Mouse (Mus musculus): ENCODE data around the gene Rab24. TPM values are rescaled to one million over a fixed set of nuclear protein-coding genes. Genes with fewer than 3 reads are reported as not detected.

Gene Rab24
- polyA plus RNA-seq, 1 experiment: 54.3 TPM

GRCm38 (mm10) chr13:55330567-55331400 is 9.0 kb upstream of the Rab24 start:
- Histone ChIP-seq H3K79me3 (ENCODE audit: low read depth) (peaks cover 5% of the 10 kb centered on the region), H3ac (ENCODE audit: control insufficient read depth, insufficient read length, low read depth) (no peak overlapping the region), H3K79me2 (ENCODE audit: control insufficient read depth, insufficient read depth) (peaks cover 16% of the 10 kb centered on the region), H3K36me3 (ENCODE audit: control insufficient read depth, insufficient read depth) (peaks cover 5% of the 10 kb centered on the region), H3K4me3 (ENCODE audit: insufficient read depth, poor library complexity, severe bottlenecking) (peak overlapping the region; percentile 46), H3K27me3 (ENCODE audit: control insufficient read depth, insufficient read depth, insufficient read length) (no peaks in the 10 kb centered on the region)
- TF ChIP-seq USF1 (IDR thresholded peaks at IDR 0.05; ENCODE audit: low read depth) (peak; percentile 92), MYOG (IDR thresholded peaks at IDR 0.05; ENCODE audit: control insufficient read depth, extremely low read depth, insufficient read length) (no peak), MAX (IDR thresholded peaks at IDR 0.05) (no peak), MYOD1 (IDR thresholded peaks at IDR 0.05; ENCODE audit: control insufficient read depth, insufficient read length, low read depth) (peak; percentile 53), CEBPB (IDR thresholded peaks at IDR 0.05; ENCODE audit: low read depth) (no peak), CTCF (IDR thresholded peaks at IDR 0.05; ENCODE audit: control insufficient read depth, insufficient read depth, insufficient read length) (peak; percentile 26), FOSL1 (IDR thresholded peaks at IDR 0.05; ENCODE audit: insufficient read depth, low read length, poor library complexity, severe bottlenecking) (no peak)

- TF ChIP-seq MYOG (IDR thresholded peaks at IDR 0.05; ENCODE audit: control insufficient read depth, extremely low read depth, insufficient read length): no peak
- TF ChIP-seq USF1 (IDR thresholded peaks at IDR 0.05; ENCODE audit: low read depth): no peak
- TF ChIP-seq FOSL1 (IDR thresholded peaks at IDR 0.05; ENCODE audit: insufficient read depth, low read length, poor library complexity, severe bottlenecking): no peak
- TF ChIP-seq CTCF (IDR thresholded peaks at IDR 0.05; ENCODE audit: control insufficient read depth, insufficient read depth, insufficient read length): no peak
- TF ChIP-seq MYOD1 (IDR thresholded peaks at IDR 0.05; ENCODE audit: control insufficient read depth, insufficient read length, low read depth): no peak
- TF ChIP-seq MAX (IDR thresholded peaks at IDR 0.05): peak; percentile 56
- H3K4me3 ChIP-seq (ENCODE audit: insufficient read depth, poor library complexity, severe bottlenecking): peak within 1 kb of the TSS; percentile 46
- H3K27me3 ChIP-seq (ENCODE audit: control insufficient read depth, insufficient read depth, insufficient read length): no peaks in the 10 kb centered on the region
- H3ac ChIP-seq (ENCODE audit: control insufficient read depth, insufficient read length, low read depth): peak within 1 kb of the TSS; percentile 80
- H3K36me3 ChIP-seq (ENCODE audit: control insufficient read depth, insufficient read depth): peaks cover 13% of the 10 kb centered on the region
- peaks cover 16% of the 10 kb centered on the region for H3K79me2 ChIP-seq (ENCODE audit: control insufficient read depth, insufficient read depth)
- peaks cover 5% of the 10 kb centered on the region for H3K79me3 ChIP-seq (ENCODE audit: low read depth)
These were observed 8.2 kb upstream of the Rab24 start, which contains the start of gene Mxd3 for GRCm38 (mm10) chr13:55329683-55330566. Gene Mxd3 (minus strand): TSS chr13:55329823.

DNA sequence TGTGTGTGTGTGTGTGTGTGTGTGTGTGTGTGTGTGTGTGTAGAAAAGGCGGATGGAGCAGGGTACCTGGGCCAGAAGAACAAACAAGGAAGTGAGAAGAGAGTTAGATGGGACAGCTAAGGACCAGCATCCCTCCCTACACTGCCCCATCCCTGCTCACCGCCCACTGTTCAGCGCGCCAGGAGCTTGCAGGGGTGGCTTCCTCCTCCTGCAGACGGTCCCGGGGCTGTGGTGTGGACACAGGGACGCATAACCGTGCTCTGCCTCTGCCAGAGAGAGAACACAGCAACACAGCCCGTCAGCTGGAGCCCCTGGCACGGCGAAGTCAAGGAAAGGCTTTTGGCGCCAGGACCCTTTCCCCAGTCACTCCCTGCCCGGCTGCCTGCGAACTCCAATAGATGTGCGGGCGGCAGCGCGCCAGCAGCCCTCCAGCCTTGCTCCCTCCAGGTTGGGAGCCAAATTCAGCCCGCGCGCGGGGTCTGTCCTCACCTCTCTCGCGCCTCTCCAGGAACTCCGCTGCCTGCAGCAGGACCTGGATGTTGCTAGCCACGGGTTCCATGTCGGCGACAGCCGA is 7.5 kb upstream of the Rab24 start:
- peaks cover 17% of the 10 kb centered on the region for H3K36me3 ChIP-seq (ENCODE audit: control insufficient read depth, insufficient read depth)
- no peaks in the 10 kb centered on the region for H3K27me3 ChIP-seq (ENCODE audit: control insufficient read depth, insufficient read depth, insufficient read length)
- H3ac ChIP-seq (ENCODE audit: control insufficient read depth, insufficient read length, low read depth): peak overlapping the region; percentile 79
- TF ChIP-seq CEBPB (IDR thresholded peaks at IDR 0.05; ENCODE audit: low read depth): no peak
- no peak for TF ChIP-seq MAX (IDR thresholded peaks at IDR 0.05)
- no peak for TF ChIP-seq FOSL1 (IDR thresholded peaks at IDR 0.05; ENCODE audit: insufficient read depth, low read length, poor library complexity, severe bottlenecking)
- TF ChIP-seq MYOG (IDR thresholded peaks at IDR 0.05; ENCODE audit: control insufficient read depth, extremely low read depth, insufficient read length): no peak
- TF ChIP-seq CTCF (IDR thresholded peaks at IDR 0.05; ENCODE audit: control insufficient read depth, insufficient read depth, insufficient read length): no peak
- no peak for TF ChIP-seq MYOD1 (IDR thresholded peaks at IDR 0.05; ENCODE audit: control insufficient read depth, insufficient read length, low read depth)
- no peak for TF ChIP-seq USF1 (IDR thresholded peaks at IDR 0.05; ENCODE audit: low read depth)
- peaks cover 5% of the 10 kb centered on the region for H3K79me3 ChIP-seq (ENCODE audit: low read depth)
- peak overlapping the region; percentile 46 for H3K4me3 ChIP-seq (ENCODE audit: insufficient read depth, poor library complexity, severe bottlenecking)
- H3K79me2 ChIP-seq (ENCODE audit: control insufficient read depth, insufficient read depth): peaks cover 21% of the 10 kb centered on the region

DNA sequence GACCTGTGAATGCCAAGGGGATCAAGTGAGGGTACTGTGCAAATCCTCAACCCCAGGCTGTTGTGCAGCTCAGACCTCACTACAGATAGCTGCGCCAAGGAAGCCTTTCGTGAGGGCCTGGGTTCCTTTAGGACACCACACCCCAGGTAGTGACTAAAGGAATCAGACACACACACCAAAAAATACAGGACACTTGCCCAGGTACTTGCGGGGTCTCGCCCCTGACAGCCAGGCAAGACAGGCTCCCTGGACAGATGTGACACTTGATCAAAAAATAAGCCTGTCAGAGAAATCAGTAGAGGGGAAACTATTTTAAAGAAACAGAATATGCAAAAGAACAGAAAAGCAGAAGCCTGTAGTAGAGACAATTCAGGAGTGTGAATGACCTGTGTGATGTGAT is 6.9 kb upstream of the Rab24 start:
- Histone ChIP-seq H3K4me3 (ENCODE audit: insufficient read depth, poor library complexity, severe bottlenecking) (peak overlapping the region; percentile 46), H3K36me3 (ENCODE audit: control insufficient read depth, insufficient read depth) (peaks cover 22% of the 10 kb centered on the region), H3K79me3 (ENCODE audit: low read depth) (peaks cover 11% of the 10 kb centered on the region), H3K79me2 (ENCODE audit: control insufficient read depth, insufficient read depth) (peaks cover 27% of the 10 kb centered on the region), H3ac (ENCODE audit: control insufficient read depth, insufficient read length, low read depth) (peak overlapping the region; percentile 79), H3K27me3 (ENCODE audit: control insufficient read depth, insufficient read depth, insufficient read length) (no peaks in the 10 kb centered on the region)
- TF ChIP-seq MYOG (IDR thresholded peaks at IDR 0.05; ENCODE audit: control insufficient read depth, extremely low read depth, insufficient read length) (no peak), MAX (IDR thresholded peaks at IDR 0.05) (no peak), MYOD1 (IDR thresholded peaks at IDR 0.05; ENCODE audit: control insufficient read depth, insufficient read length, low read depth) (no peak), CTCF (IDR thresholded peaks at IDR 0.05; ENCODE audit: control insufficient read depth, insufficient read depth, insufficient read length) (no peak), FOSL1 (IDR thresholded peaks at IDR 0.05; ENCODE audit: insufficient read depth, low read length, poor library complexity, severe bottlenecking) (no peak), CEBPB (IDR thresholded peaks at IDR 0.05; ENCODE audit: low read depth) (no peak), USF1 (IDR thresholded peaks at IDR 0.05; ENCODE audit: low read depth) (no peak)

DNA sequence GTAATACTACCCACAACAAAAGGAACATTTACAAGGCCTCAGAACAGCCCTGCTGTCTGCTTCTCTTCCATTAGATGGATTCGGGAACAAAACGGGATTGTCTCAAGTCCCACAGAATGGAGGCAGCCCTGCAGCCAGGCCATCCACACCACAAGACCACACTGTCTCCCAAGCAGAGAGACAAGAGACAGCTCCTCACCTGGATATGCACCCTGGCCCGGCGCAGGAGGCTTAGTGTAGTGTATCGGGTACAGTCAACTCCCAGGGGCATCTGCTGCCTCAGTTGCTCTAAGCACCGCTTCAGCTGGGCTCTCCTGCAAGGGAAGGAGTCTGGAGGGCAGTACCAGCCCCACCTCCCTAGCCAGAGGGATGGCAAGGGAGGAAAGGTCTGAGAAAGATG is 6.4 kb upstream of the Rab24 start:
- Histone ChIP-seq H3K79me3 (ENCODE audit: low read depth) (peaks cover 15% of the 10 kb centered on the region), H3ac (ENCODE audit: control insufficient read depth, insufficient read length, low read depth) (peak overlapping the region; percentile 0), H3K4me3 (ENCODE audit: insufficient read depth, poor library complexity, severe bottlenecking) (no peak overlapping the region), H3K36me3 (ENCODE audit: control insufficient read depth, insufficient read depth) (peaks cover 27% of the 10 kb centered on the region), H3K79me2 (ENCODE audit: control insufficient read depth, insufficient read depth) (peaks cover 31% of the 10 kb centered on the region), H3K27me3 (ENCODE audit: control insufficient read depth, insufficient read depth, insufficient read length) (no peaks in the 10 kb centered on the region)
- TF ChIP-seq MYOD1 (IDR thresholded peaks at IDR 0.05; ENCODE audit: control insufficient read depth, insufficient read length, low read depth) (no peak), MYOG (IDR thresholded peaks at IDR 0.05; ENCODE audit: control insufficient read depth, extremely low read depth, insufficient read length) (no peak), FOSL1 (IDR thresholded peaks at IDR 0.05; ENCODE audit: insufficient read depth, low read length, poor library complexity, severe bottlenecking) (no peak), USF1 (IDR thresholded peaks at IDR 0.05; ENCODE audit: low read depth) (no peak), MAX (IDR thresholded peaks at IDR 0.05) (no peak), CTCF (IDR thresholded peaks at IDR 0.05; ENCODE audit: control insufficient read depth, insufficient read depth, insufficient read length) (no peak), CEBPB (IDR thresholded peaks at IDR 0.05; ENCODE audit: low read depth) (no peak)
